Mouse (Mus musculus): ENCODE results near the gene Tmem259.

Gene Tmem259

GRCm38 (mm10) chr10:79987771-79988505, 3.8 kb upstream of the Tmem259 start:
- DNase-seq (ENCODE audit: low spot score in 2 of 2), result no peak

- peak; percentile 91 to 93 for DNase-seq (ENCODE audit: low spot score in 2 of 2)
Observed at GRCm38 (mm10) chr10:79986963-79987362, 2.8 kb upstream of the Tmem259 start.

- peak in 1 of 2 experiments; percentile 53 for DNase-seq (ENCODE audit: low spot score in 2 of 2)
Observed at GRCm38 (mm10) chr10:79986232-79986878, 2.2 kb upstream of the Tmem259 start.

GRCm38 (mm10) chr10:79985334-79986231, 1.5 kb upstream of the Tmem259 start:
- DNase-seq (ENCODE audit: low spot score in 2 of 2), result peak; percentile 88 to 90

GRCm38 (mm10) chr10:79984871-79985270, 741 bp upstream of the Tmem259 start:
- peak; percentile 98 to 99 for DNase-seq (ENCODE audit: low spot score in 2 of 2)

- DNase-seq (ENCODE audit: low spot score in 2 of 2), result peak; percentile 62 to 75
Observed at GRCm38 (mm10) chr10:79983670-79984069, 460 bp downstream of the Tmem259 start.

- no peak for DNase-seq (ENCODE audit: low spot score in 2 of 2)
Observed at GRCm38 (mm10) chr10:79983205-79983604, 925 bp downstream of the Tmem259 start.

- no peak for DNase-seq (ENCODE audit: low spot score in 2 of 2)
Observed at GRCm38 (mm10) chr10:79979401-79980155, 4.6 kb downstream of the Tmem259 start.

GRCm38 (mm10) chr10:79978061-79978460, 6.1 kb downstream of the Tmem259 start:
- DNase-seq (ENCODE audit: low spot score in 2 of 2), result no peak

- DNase-seq (ENCODE audit: low spot score in 2 of 2), result no peak
Observed at GRCm38 (mm10) chr10:79977324-79977723, 6.8 kb downstream of the Tmem259 start.

- no peak for DNase-seq (ENCODE audit: low spot score in 2 of 2)
Observed at GRCm38 (mm10) chr10:79976722-79977107, 7.4 kb downstream of the Tmem259 start.

- DNase-seq (ENCODE audit: low spot score in 2 of 2), result no peak
Observed at GRCm38 (mm10) chr10:79976071-79976721, 7.9 kb downstream of the Tmem259 start.

GRCm38 (mm10) chr10:79974668-79975067, 9.5 kb downstream of the Tmem259 start:
- DNase-seq (ENCODE audit: low spot score in 2 of 2), result no peak

GRCm38 (mm10) chr10:79974087-79974486, 10.0 kb downstream of the Tmem259 start:
- no peak for DNase-seq (ENCODE audit: low spot score in 2 of 2)

- DNase-seq (ENCODE audit: low spot score in 2 of 2), result no peak
Observed at GRCm38 (mm10) chr10:79972831-79973230, 11.3 kb downstream of the Tmem259 start.

- DNase-seq (ENCODE audit: low spot score in 2 of 2), result no peak
Observed at GRCm38 (mm10) chr10:79971183-79971497, 13.0 kb downstream of the Tmem259 start.

GRCm38 (mm10) chr10:79970415-79971182, 13.5 kb downstream of the Tmem259 start, which contains the start of gene Grin3b:
Grin3b (plus strand) TSS chr10:79970715.
- DNase-seq (ENCODE audit: low spot score in 2 of 2), result no peak

GRCm38 (mm10) chr10:79969124-79969568, 15.0 kb downstream of the Tmem259 start:
- DNase-seq (ENCODE audit: low spot score in 2 of 2), result no peak

GRCm38 (mm10) chr10:79968181-79968580, 15.9 kb downstream of the Tmem259 start:
- no peak for DNase-seq (ENCODE audit: low spot score in 2 of 2)

GRCm38 (mm10) chr10:79966886-79967400, 17.2 kb downstream of the Tmem259 start:
- DNase-seq (ENCODE audit: low spot score in 2 of 2), result no peak

Measured in spleen, postnatal 36 days (tissue).